Mouse (Mus musculus) left cerebral cortex, postnatal 25 days (tissue): Measurements from ENCODE around the gene Slco1a1. TPM values are rescaled to one million over a fixed set of nuclear protein-coding genes. Genes with fewer than 3 reads are reported as not detected.
"Not testable (repeated sequence)": the region's sequence is repeated elsewhere in the genome, so short reads cannot be mapped to it uniquely, and the experiment has no call there.

Experiments
- DNase-seq, 2 experiments: peaks; one replicate each; pipeline ENCODE4 v3.0.0; 2022; ENCODE audit warnings: low spot score in 2 of 2, mixed read lengths in 1 of 2
- intact Hi-C: fragments of 180-260 bp; cut with DNase I; formaldehyde crosslinking; loops from one replicate; pipeline ENCODE4 v1.15.1; 2025
- total RNA-seq, 2 experiments: library from RNA; stranded (reverse); gene quantifications; 2 replicates each; pipeline ENCODE4 v1.2.3; 2021

Gene Slco1a1
- not detected for total RNA-seq

DNA sequence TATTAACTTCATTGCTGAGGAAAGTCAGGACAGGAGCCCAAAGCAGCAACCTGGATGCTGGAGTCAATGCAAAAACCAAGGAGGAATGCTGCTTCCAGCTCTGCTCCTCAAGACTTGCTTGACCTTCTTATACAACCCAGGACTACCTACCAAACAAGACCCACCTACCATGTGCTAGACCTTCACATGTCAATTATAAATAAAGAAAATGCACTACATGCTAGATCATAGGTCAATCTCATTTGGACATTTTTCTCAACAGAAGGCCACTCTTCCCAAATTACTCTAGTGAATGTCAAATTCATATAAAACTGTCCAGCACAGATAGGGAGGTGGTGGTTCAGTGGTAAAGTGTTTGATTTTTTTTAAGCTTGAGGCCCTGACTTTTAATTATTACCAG is at the start of gene Slco1a1:
Slco1a1 (minus strand) TSS at position 101 of the 400 bp plus-strand sequence.
- DNase-seq, result no peak
- intact Hi-C loops, result no loop called here

DNA sequence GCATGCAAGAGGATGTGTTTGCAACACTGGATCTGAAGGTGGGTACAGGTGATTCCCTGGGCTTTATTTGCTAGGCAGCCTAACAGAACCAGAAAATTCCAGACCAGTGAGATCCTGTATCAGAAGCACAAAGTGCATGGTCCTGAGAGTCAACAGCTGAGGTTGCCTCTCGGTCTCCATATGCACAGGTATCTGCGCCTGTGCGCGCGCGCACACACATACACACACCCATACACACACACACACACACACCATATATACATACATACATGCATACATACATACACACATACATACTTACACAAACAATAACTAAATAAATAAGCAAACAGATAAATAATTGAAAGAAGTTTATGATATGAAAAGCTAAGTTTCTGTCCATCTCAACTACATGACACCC is 40.0 kb upstream of the Slco1a1 start:
- intact Hi-C loops, result no loop called here
- no peak for DNase-seq

DNA sequence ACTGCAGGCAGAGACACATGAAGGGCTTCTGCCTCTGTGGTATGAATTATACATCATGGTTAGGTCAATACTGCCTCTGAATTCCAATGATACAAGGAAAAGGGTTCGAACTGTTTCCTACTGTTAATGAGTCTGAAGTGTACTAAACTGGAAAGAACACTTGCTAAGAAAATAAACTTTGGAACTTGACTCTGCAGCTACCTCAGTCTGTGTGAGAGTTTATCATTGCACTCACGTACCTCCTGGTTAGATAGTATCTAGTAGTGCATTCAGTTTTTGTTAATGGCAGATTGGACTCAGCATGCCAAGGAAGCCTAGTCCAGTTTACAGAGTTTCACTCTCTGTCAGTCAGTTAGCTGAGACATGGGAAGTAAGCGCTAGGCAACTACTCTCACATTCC is 37.9 kb upstream of the Slco1a1 start:
- intact Hi-C loops, result no loop called here
- DNase-seq, result no peak

DNA sequence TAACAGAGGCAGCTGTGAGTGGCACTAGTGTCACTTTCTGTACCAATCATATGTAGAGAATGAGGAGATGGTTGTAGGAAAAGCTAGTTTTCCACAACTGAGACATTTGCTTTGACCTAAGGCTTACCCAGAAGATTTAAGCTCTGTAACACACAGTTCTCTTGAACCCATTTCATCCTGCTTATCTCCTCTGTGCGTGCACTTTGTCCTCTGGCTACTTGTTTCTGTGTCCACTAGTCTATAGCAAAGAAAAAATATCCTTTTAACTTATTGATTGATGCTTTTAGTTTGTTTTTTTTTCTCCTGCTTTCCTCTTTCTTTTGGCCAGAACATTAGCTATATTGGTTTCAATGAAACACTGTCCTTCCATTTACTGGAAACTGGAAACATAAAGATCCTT is 15.7 kb upstream of the Slco1a1 start:
- no peak for DNase-seq
- intact Hi-C loops, result no loop called here

DNA sequence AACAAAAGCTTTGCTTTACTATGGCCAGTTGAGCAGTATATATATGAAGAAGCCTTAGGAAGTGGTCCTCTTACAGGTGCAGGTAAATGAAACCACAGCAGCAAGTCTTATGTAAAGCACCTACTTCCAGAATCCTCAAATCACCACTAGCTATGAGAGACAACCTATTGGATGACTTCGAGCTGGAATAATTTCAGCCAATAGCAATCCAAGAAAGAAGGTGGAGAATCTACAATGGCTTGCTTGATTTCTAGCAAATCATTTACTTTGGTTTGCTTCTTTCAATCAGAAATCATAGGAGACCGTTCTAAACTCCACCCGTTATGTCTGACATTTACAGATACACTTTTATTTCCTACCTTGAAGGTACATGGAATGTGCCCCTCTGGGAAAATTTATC is 15.1 kb upstream of the Slco1a1 start:
- no peak for DNase-seq
- intact Hi-C loops, result no loop called here

DNA sequence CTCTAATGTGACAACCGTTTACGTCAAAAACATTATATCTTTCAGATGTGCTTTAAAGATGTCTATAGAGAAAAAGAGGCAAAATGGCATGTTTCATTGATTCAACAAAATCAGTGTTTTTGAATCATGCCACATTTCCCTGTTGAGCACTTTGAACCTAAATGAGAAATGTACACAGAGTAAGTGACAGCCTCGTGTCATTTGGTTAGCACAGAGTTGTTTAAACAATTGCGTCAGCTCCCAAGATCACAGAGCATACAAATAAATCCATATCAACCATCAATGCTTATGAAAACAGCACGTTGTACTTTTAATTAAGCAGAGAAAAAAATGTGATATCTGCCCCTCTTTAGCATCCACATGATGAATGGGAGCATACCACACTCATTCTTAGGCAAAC is 13.7 kb upstream of the Slco1a1 start:
- DNase-seq, result no peak
- intact Hi-C loops, result no loop called here

DNA sequence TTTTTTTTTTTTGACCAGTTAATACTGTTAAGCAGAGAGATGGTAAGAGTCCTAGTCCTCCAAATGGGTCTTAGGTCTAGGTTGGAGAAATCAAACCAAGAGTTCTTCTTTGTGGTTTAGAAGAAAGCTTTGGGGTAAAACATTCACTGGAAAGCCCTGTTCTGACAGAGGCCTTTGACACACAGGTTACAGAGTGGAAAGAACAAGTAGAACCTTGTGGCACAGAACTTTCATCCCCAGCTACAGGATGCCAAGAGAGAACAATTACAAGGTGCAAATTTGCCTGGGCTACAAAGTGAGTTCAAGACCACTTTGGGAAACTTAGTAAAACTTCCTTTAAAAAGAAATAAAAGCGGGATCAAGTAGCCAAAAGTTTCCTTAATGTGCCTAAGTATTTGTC is 6.3 kb downstream of the Slco1a1 start:
- intact Hi-C loops, result no loop called here
- DNase-seq, result no peak

DNA sequence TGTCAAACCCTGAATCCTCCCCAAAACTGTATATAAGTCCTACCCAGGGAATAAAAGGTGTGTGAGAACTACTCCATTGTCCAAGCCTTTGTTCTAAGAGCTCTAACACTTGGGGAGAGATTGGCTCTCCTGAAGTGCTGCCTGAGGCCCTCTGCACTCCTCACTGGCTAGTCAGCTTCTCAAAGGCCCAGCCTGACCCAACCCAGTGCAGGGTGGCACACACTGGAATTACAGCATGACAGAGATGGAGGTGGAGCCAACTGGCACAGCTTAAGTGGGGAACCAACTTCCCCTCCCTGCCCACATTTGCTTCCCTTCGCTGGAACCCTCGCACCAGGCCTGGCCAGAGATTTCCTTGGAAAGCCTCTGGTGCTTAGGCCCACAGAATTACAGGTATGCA is 48.6 kb downstream of the Slco1a1 start:
- DNase-seq, result no peak
- intact Hi-C loops, result no loop called here

DNA sequence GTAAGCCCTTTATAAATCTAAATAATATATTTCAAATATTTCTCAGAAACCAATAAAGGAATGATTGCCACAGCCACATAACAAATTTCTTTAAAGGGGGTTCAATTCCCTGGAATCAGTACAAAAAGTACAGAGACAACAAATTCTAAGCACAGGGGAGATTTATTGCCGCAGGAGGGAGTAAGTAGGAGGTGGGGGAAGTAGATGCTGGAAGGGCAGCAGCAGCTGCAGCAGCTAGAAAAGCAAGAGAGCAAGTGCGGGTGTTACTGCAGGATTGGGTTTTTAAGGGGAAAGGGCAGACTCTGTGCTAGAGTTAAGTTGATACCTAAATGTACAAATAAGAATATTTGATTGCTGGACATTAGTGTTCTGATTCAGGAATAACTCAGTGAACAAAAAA is 57.0 kb downstream of the Slco1a1 start:
- DNase-seq, result no peak
- intact Hi-C loops, result no loop called here

DNA sequence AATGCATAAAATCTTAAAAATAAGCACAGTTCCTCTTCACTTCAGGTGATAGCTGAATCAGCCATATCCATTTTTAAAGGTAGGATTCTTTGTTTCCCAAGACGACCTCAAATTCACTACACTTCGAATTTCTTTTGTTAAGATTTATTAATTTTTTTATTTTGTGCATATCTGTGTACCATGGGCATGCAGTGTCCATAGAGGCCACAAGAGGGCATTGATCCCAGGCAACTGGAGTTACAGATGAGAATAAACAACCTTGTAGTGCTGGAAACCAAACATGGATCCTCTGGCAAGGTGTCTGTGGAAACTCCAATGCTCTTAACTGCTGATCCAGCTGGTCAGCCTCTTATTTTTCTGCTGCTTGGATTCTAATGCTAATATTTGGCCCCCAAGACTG is 58.5 kb downstream of the Slco1a1 start:
- no peak for DNase-seq
- intact Hi-C loops, result no loop called here

DNA sequence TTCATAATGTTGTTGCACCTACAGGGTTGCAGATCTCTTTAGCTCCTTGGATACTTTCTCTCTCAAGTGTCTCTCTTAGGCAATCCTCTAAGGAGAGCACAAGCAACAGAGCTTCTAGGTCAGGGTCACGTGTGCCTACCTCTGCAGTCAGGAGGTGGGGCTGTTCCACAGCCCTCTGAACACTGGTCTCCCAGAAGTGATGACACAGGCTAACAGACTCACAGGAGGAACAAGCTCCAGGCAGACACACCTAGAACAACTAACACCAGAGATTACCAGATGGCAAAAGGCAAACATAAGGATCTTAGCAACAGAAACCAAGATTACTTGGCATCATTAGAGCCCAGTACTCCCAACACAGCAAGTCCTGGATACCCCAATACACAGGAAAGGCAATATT is 64.2 kb downstream of the Slco1a1 start:
- DNase-seq, result no peak
- intact Hi-C loops, result no loop called here

DNA sequence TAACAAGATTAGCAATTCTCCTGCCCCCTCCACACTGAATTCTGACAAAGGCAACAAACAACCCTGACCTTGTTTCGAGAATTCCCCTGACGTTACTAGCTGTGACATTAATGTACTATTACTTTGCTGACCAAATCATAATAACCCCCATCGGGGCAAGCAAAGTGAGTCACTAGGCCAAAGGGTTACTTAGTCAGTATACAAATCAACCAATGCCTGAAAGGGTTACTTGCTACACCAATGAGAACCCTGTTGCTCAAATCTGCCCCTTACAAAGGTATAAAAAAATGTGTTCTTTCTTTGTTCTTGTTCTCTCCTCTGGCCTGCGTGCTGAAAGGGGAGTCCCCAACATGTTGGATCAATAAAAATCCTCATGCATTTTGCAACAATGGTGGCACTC is 71.0 kb downstream of the Slco1a1 start:
- intact Hi-C loops, DNase-seq: not testable (repeated sequence)

DNA sequence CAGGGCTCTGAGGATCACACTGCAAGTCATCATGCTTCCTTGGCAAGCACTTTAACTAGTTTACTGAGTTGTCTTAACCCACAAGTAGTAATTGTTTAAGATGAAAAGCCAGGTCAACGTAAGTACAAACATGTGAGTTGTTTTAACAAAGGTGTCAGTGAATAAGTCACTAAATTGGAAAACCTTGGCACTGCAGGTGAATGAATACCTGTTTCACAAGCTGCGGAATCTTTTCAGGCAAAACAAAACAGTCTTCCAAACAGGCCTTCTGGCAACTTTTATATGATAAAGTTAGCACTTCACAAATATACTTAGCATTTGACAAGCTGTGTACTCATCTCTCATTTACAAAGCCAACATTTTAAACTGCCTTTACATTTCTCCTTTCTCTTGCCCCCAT is 75.1 kb downstream of the Slco1a1 start:
- DNase-seq, result no peak
- intact Hi-C loops, result no loop called here

DNA sequence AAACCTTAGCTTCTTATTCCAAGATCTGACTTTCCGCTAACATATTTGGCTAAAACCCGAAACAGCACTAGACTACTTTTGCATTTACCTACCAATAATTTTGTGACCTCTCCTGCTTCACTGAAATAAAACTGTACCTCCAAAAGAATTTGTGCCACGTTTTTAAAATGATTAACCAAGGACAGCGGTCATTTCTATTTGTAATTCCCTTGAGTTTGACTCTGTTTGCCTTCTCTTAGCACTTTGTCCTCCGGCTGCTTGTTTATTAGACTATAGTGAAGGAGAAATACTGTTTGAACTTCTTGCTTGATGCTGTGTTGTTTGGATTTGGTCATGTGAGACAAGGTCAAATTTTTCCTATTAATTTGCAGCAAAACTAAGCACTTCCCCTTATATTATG is 78.0 kb downstream of the Slco1a1 start:
- DNase-seq, result no peak
- intact Hi-C loops, result no loop called here

DNA sequence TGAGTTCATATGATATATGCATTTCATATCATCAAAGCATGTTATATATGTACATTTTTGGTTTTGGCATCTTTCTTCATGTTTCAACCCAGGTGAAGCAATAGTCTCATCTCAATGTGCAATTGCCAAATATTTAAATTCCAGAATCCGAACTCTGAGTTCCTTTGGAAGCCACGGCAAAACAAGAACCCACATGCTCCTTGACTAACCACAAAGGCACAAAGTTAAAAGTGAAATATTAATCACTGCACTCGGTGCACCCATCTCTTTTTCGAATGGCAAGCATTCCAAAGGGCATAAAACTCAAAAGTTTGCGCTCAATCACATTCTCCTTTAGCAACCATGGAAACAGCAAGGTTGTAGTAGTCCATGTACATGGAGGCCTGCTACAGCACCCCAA is 80.7 kb downstream of the Slco1a1 start:
- intact Hi-C loops, result no loop called here
- no peak for DNase-seq

DNA sequence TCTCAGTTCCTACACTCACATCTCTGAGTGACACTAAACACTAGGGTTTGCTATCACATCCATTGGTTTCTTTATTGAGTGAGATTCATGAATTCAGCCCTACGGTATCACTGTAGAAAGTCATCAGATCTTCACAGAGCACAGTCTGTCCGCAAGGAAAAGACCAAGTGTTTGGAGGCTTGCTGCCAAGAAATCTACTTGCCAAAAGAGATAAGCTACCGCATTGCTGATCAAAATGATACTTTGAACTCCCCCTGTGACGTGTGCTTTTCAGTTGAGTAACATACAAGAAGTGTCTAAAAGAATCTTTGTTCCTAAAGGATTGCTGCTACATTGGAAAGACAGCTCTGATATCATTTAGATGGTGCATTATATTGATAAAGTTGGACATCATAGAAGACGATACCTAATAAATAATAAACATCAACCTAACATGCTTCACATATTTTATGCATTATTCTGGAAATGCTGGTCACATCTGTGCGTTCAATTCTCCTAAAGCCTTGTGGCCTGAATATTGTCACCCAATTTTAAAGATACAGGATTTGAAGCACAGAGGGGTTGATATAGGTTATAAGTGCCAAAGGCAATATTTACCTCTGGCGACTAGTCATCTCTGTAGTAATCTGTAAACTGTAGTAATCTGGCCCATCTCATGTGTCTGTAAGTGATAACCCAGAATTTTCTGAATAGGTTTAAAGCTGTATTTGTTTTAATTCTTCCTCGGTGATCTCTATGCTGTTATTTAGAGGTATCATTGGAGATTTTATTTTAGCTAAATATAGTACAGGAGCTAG is 88.8 kb downstream of the Slco1a1 start:
- intact Hi-C loops, result no loop called here

More for the DNA sequence above, 88.8 kb downstream of the Slco1a1 start:
- no peak for DNase-seq

Other genes starting within 250 kb of the Slco1a1 start
- gene Gm5724, start 173.2 kb downstream of the Slco1a1 start, total RNA-seq, result not detected
- gene Slco1a4, start 90.8 kb downstream of the Slco1a1 start, total RNA-seq, result 10 to 100 TPM; 43.6 to 47.9 TPM
- not detected for gene Gm6614, start 64.5 kb upstream of the Slco1a1 start, total RNA-seq